Mouse (Mus musculus) spleen, adult 2 months (tissue): ENCODE measurements around the gene Prdm10.

Experiments
- CTCF ChIP-seq: fragments of 200-500 bp; IDR thresholded peaks from 2 replicates; pipeline ENCODE4 v1.5.1; 2011; ENCODE audit warnings: mild to moderate bottlenecking, inconsistent platforms; ENCODE audit not compliant: insufficient read depth, insufficient read length, insufficient replicate concordance; ENCODE audit errors: extremely low read depth
- POLR2A ChIP-seq: fragments of 200-500 bp; IDR thresholded peaks from 2 replicates; pipeline ENCODE4 v1.6.1; 2011; ENCODE audit warnings: low read depth, low read length, inconsistent platforms

GRCm38 (mm10) chr9:31278651-31279050 lies 1.7 kb upstream of the Prdm10 start:
- TF ChIP-seq POLR2A (no peak), CTCF (no peak)
